Mouse (Mus musculus): ENCODE measurements around the gene Prss50.

DNA sequence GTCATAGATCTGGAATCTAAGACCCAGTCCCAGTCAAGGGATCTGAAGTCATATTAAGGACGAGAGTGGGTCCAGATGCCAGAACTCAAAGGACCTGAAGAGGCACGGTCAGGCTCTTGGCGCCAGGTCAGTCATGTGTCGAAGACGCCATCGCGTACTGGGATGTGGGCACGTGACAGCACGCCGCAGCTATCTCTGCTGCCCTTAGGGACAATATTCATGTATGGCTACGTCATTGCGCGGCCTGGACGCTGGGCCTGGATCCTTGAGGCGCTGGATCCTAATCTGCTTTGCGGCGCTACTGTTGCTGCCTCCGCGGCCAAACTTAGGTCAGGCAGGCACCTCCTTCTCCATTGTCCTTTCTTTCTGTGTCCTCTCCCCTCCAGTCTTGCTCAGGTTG is 23.4 kb upstream of the Prss50 start, which contains the start of gene Prss45:
- TF ChIP-seq GATA1 (IDR thresholded peaks at IDR 0.05; ENCODE audit: borderline replicate concordance, low read length) (no peak), FLI1 (IDR thresholded peaks at IDR 0.05; ENCODE audit: low read length) (no peak)
